Mouse (Mus musculus): ENCODE data around the gene Tbc1d2. TPM values are rescaled to one million over a fixed set of nuclear protein-coding genes. Genes with fewer than 3 reads are reported as not detected.

Gene Tbc1d2
- polyA plus RNA-seq, 1 experiment = 3.0 TPM

DNA sequence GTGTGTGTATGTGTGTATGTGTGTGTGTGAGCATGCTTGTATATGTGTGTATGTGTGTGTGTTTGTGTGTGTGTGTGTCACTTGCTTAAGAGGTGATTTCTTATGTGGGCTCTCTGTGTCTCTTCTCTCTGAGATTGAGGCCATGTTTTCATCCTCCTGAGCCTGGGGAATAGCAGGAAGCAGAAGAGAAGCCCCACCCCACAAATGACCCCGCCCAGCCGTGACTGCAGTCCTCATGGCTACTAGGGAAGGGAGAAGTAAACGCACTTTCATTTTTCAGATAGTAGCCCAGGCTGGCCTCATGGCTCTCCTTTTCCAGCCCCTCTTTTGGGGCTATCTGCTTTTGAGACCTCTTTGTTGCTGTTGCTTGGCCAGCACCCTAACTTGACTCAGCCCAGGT lies 26.6 kb upstream of the Tbc1d2 start:
- TF ChIP-seq POLR2A (IDR thresholded peaks at IDR 0.05; ENCODE audit: borderline replicate concordance, insufficient read depth, low read length) = no peak
- TF ChIP-seq CTCF (IDR thresholded peaks at IDR 0.05; ENCODE audit: borderline replicate concordance, insufficient read depth, low read depth, low read length) = no peak
- Histone ChIP-seq H3K27ac (ENCODE audit: insufficient read depth, low read length) (no peak overlapping the region), H3K4me1 (ENCODE audit: control insufficient read depth, insufficient read depth, low read length) (no peaks in the 10 kb centered on the region), H3K27me3 (ENCODE audit: control insufficient read depth, insufficient read depth, low read length) (no peaks in the 10 kb centered on the region), H3K4me3 (replicated peaks; ENCODE audit: insufficient read depth, low read depth, low read length) (no peak overlapping the region)
- no peak for DNase-seq
- WGBS = 82% methylated on average over 3 of the region's 3 CpGs

DNA sequence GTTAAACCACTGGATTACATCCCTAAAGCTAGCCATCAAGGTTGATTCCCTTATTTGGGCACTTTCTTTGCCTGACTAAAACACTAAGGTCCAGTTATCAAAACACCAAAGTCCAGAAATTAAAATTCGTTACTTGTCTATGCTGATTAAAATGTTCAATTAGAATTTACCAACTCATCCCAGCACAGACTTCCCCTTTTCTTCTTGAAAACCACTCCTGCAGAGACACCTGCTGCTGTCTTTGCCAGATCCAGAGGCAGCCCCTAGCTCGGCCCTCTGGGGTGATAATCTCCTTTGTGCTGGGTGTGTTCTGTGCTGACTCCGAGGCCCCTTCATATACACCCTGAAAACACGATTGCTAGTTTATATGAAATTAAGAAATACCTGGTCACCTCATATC lies 26.0 kb upstream of the Tbc1d2 start:
- Histone ChIP-seq H3K27ac (ENCODE audit: insufficient read depth, low read length) (no peak overlapping the region), H3K4me1 (ENCODE audit: control insufficient read depth, insufficient read depth, low read length) (no peaks in the 10 kb centered on the region), H3K4me3 (replicated peaks; ENCODE audit: insufficient read depth, low read depth, low read length) (no peak overlapping the region), H3K27me3 (ENCODE audit: control insufficient read depth, insufficient read depth, low read length) (no peaks in the 10 kb centered on the region)
- WGBS = 47% methylated on average over 4 of the region's 4 CpGs
- DNase-seq = no peak
- TF ChIP-seq CTCF (IDR thresholded peaks at IDR 0.05; ENCODE audit: borderline replicate concordance, insufficient read depth, low read depth, low read length) = no peak
- no peak for TF ChIP-seq POLR2A (IDR thresholded peaks at IDR 0.05; ENCODE audit: borderline replicate concordance, insufficient read depth, low read length)

DNA sequence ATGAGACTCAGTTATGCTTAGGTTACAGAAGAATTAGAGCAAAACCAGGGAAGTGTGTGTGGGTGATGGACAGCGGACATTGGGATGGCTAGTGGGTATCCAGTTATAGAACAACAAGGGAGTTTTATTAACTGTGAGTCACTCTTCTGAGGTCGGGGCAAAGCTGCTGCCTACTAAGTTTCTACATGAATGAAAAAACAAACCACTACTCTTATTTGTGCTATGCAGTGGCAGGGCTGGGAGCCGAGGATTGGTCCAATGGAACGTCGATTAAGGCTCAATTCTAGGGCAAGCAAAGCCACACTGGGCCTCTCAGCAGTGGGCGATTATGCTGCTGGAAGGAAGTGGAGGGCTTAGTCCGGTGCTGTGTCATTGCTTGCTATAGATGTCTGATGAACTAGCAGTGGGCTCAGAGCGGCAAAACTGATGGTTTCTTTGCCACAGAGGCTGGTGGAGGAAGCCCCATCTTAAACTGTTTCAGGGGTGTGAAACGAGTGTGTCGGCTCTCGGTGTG lies 25.3 kb upstream of the Tbc1d2 start:
- Histone ChIP-seq H3K27me3 (ENCODE audit: control insufficient read depth, insufficient read depth, low read length) (no peaks in the 10 kb centered on the region), H3K4me1 (ENCODE audit: control insufficient read depth, insufficient read depth, low read length) (no peaks in the 10 kb centered on the region), H3K4me3 (replicated peaks; ENCODE audit: insufficient read depth, low read depth, low read length) (no peak overlapping the region), H3K27ac (ENCODE audit: insufficient read depth, low read length) (no peak overlapping the region)
- no peak for TF ChIP-seq CTCF (IDR thresholded peaks at IDR 0.05; ENCODE audit: borderline replicate concordance, insufficient read depth, low read depth, low read length)
- TF ChIP-seq POLR2A (IDR thresholded peaks at IDR 0.05; ENCODE audit: borderline replicate concordance, insufficient read depth, low read length) = no peak
- WGBS = 77% methylated on average over 11 of the region's 11 CpGs
- DNase-seq = no peak

DNA sequence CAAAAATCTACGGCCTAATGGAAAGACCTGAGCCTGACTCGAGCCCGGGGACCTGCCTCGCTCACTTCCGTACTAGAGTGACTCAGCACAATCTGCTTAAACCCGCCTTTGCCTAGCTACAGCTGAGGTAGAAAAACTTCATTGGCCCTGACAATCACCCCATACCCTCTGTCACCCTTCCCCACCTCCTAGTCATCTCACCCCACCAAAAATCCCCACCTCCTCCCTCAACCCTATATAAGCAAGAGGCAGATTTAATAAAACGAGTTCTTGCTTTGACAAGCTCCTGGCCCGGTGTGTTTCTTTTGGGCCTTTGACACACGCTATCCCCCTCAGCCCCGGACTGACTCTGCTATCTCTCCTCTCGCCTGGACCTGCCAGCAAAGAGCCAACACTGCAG lies 18.6 kb upstream of the Tbc1d2 start:
- Histone ChIP-seq H3K4me3 (replicated peaks; ENCODE audit: insufficient read depth, low read depth, low read length) (no peak overlapping the region), H3K27me3 (ENCODE audit: control insufficient read depth, insufficient read depth, low read length) (no peaks in the 10 kb centered on the region), H3K27ac (ENCODE audit: insufficient read depth, low read length) (no peak overlapping the region), H3K4me1 (ENCODE audit: control insufficient read depth, insufficient read depth, low read length) (no peaks in the 10 kb centered on the region)
- DNase-seq = no peak
- no peak for TF ChIP-seq POLR2A (IDR thresholded peaks at IDR 0.05; ENCODE audit: borderline replicate concordance, insufficient read depth, low read length)
- WGBS = 80% methylated on average over 11 of the region's 11 CpGs

DNA sequence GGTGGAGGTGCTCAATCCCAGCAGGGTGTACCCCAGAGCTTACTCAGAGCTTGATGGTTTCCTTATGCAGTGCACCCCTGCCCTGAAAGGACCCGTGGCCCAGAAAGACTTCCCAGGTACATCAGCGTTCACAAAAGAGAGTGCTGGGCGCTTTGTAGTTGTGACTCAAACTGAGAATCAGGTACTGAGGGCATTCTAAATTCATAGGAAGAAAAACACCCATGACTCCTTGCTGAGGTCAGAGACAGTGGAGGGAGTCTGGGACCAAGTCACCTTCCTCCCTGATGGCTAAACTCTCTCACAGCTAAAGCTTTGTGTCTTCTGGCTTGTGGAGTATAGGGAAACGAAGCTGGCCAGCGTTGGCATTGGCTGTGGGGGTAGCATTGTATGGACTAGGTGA lies 16.4 kb upstream of the Tbc1d2 start:
- Histone ChIP-seq H3K4me3 (replicated peaks; ENCODE audit: insufficient read depth, low read depth, low read length) (no peak overlapping the region), H3K27ac (ENCODE audit: insufficient read depth, low read length) (no peak overlapping the region), H3K27me3 (ENCODE audit: control insufficient read depth, insufficient read depth, low read length) (no peaks in the 10 kb centered on the region), H3K4me1 (ENCODE audit: control insufficient read depth, insufficient read depth, low read length) (no peaks in the 10 kb centered on the region)
- no peak for TF ChIP-seq POLR2A (IDR thresholded peaks at IDR 0.05; ENCODE audit: borderline replicate concordance, insufficient read depth, low read length)
- TF ChIP-seq CTCF (IDR thresholded peaks at IDR 0.05; ENCODE audit: borderline replicate concordance, insufficient read depth, low read depth, low read length) = no peak
- 68% methylated on average over 5 of the region's 5 CpGs for WGBS
- no peak for DNase-seq

DNA sequence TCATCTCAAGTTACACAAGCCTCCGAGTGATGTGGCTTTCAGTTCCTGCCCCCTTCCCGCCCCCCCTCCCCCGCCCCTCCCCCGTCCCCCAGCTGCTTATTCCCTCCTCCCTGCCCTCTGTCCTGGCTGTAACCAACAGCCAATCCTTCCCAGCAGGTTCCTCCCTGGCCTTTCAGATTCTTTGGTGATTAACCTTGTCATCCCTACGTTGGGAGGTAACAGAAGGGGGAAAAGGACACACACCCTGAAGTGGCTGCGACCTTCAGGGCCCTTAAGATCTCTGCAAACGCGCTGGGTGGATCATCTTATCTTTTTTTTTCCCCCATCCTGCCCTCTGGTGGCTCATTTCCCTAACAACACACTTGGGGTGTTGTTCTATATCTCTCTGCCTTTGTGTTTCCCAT lies 15.4 kb upstream of the Tbc1d2 start:
- Histone ChIP-seq H3K27ac (ENCODE audit: insufficient read depth, low read length) (no peak overlapping the region), H3K4me1 (ENCODE audit: control insufficient read depth, insufficient read depth, low read length) (no peaks in the 10 kb centered on the region), H3K27me3 (ENCODE audit: control insufficient read depth, insufficient read depth, low read length) (no peaks in the 10 kb centered on the region), H3K4me3 (replicated peaks; ENCODE audit: insufficient read depth, low read depth, low read length) (no peak overlapping the region)
- TF ChIP-seq POLR2A (IDR thresholded peaks at IDR 0.05; ENCODE audit: borderline replicate concordance, insufficient read depth, low read length) (no peak), CTCF (IDR thresholded peaks at IDR 0.05; ENCODE audit: borderline replicate concordance, insufficient read depth, low read depth, low read length) (no peak)
- DNase-seq = no peak
- 30% methylated on average over 8 of the region's 8 CpGs for WGBS

DNA sequence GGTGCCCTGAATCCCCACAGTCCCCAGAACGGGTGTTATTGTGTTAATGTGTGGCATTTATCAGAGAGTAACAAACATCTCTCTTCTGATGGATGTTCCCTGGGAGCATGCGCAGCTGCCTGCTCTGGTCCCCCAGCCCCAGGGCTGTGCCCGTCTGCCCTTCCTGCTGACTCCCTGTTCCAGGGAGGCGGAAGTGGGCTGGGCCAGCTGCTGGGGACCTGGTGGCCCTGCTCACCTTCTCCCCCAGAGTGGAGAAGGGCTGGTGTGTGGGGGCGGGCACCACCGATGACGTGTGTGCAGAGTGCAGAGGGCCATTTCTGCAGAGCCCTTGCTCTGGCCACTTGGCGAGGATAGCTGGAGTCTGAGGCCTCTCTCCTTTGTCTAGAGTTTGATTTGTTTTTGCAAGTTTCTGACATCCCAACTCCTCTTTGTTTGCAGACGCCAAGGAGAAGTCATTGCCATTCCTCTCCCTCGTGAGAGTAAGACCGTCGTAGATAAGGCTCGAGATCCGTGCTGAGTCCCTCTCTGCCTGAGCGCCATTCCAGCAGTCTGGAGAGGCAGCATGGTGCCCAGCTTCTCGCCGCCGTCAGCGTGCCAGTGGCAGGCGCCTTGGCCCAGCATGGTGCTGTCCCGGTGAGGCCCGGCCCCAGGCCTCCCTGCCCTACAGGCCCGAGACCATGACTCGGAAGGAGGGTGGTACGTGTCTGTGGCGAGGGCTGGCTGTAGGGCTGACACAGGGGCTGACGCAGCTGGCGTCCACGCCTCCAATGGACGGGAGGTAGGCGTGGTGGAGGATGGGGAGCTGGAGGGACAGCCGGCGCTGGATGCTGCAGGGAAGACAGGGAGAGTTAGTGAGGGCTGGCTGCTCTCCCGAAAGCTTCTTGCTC lies 14.4 kb upstream of the Tbc1d2 start:
- H3K27ac ChIP-seq (ENCODE audit: insufficient read depth, low read length) = no peak overlapping the region
- DNase-seq = peak in 1 of 2 experiments; percentile 16
- no peak overlapping the region for H3K4me3 ChIP-seq (replicated peaks; ENCODE audit: insufficient read depth, low read depth, low read length)
- H3K27me3 ChIP-seq (ENCODE audit: control insufficient read depth, insufficient read depth, low read length) = no peaks in the 10 kb centered on the region
- TF ChIP-seq CTCF (IDR thresholded peaks at IDR 0.05; ENCODE audit: borderline replicate concordance, insufficient read depth, low read depth, low read length) (no peak), POLR2A (IDR thresholded peaks at IDR 0.05; ENCODE audit: borderline replicate concordance, insufficient read depth, low read length) (no peak)
- 43% methylated on average over 34 of the region's 34 CpGs for WGBS
- no peaks in the 10 kb centered on the region for H3K4me1 ChIP-seq (ENCODE audit: control insufficient read depth, insufficient read depth, low read length)

DNA sequence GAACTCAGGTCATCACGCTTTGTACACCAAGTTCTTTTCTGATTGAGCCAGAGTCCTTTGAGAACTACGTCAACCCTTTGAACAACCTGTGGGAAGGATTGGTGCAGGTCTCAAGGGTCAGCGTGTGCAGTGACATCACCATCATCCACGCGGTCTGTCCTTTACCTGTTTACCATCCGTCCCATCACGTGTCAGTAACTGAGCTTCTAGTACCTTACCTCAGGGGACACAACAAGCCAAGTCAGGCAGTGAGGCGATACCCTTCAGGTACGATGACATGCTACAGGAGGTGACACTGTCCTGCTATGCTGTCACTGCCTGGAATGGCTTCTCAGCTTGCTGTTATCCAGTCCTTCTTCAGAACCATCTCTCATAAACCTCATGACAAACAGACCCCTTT lies 11.4 kb upstream of the Tbc1d2 start:
- H3K4me1 ChIP-seq (ENCODE audit: control insufficient read depth, insufficient read depth, low read length) = no peaks in the 10 kb centered on the region
- DNase-seq = no peak
- H3K27me3 ChIP-seq (ENCODE audit: control insufficient read depth, insufficient read depth, low read length) = no peaks in the 10 kb centered on the region
- no peak overlapping the region; the same call in 1 of the 2 replicates for H3K27ac ChIP-seq (ENCODE audit: insufficient read depth, low read length)
- 85% methylated on average over 9 of the region's 9 CpGs for WGBS
- TF ChIP-seq POLR2A (IDR thresholded peaks at IDR 0.05; ENCODE audit: borderline replicate concordance, insufficient read depth, low read length) = no peak
- no peak for TF ChIP-seq CTCF (IDR thresholded peaks at IDR 0.05; ENCODE audit: borderline replicate concordance, insufficient read depth, low read depth, low read length)
- H3K4me3 ChIP-seq (replicated peaks; ENCODE audit: insufficient read depth, low read depth, low read length) = no peak overlapping the region
